Mouse (Mus musculus) adrenal gland, adult 8-10 months (tissue): ENCODE data around the gene Rps29. TPM values are rescaled to one million over a fixed set of nuclear protein-coding genes. Genes with fewer than 3 reads are reported as not detected.
"Not testable (repeated sequence)": the region's sequence is repeated elsewhere in the genome, so short reads cannot be mapped to it uniquely, and the experiment has no call there.

ENCODE experiments used
- DNase-seq: peaks from one replicate; pipeline ENCODE4 v3.0.0; 2022
- total RNA-seq, 4 experiments: library from RNA; stranded (reverse); gene quantifications; 2 replicates each; pipeline ENCODE4 v1.2.4; 2022

Rps29 gene
- total RNA-seq, 4 experiments from 2014 or later = 1,288 to 1,496 (median 1,367) TPM

DNA sequence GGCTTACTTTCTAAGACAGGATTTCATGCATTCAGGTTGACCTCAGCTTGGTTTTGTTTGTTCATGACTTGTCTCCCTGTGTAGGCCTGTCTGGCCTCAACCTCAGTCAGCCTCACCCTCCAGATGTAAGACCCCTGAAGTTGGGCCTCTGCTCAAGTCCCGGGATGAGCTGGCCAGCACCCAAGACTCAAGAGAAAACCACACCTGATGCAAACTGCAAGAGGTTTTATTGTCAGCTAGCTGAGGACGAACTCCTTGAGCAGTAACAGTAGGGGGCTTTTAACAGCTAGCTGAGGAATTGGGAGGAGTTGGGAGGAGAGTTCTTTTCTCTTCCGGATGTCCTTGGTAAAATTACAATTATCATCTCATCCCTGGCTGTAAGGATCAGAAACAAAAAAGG is 18.5 kb upstream of the Rps29 start:
- no peak for DNase-seq

- DNase-seq = no peak
Measured at GRCm38 (mm10) chr12:69175975-69176374, 17.0 kb upstream of the Rps29 start.

- DNase-seq = no peak
Measured at GRCm38 (mm10) chr12:69171307-69171706, 12.3 kb upstream of the Rps29 start.

DNA sequence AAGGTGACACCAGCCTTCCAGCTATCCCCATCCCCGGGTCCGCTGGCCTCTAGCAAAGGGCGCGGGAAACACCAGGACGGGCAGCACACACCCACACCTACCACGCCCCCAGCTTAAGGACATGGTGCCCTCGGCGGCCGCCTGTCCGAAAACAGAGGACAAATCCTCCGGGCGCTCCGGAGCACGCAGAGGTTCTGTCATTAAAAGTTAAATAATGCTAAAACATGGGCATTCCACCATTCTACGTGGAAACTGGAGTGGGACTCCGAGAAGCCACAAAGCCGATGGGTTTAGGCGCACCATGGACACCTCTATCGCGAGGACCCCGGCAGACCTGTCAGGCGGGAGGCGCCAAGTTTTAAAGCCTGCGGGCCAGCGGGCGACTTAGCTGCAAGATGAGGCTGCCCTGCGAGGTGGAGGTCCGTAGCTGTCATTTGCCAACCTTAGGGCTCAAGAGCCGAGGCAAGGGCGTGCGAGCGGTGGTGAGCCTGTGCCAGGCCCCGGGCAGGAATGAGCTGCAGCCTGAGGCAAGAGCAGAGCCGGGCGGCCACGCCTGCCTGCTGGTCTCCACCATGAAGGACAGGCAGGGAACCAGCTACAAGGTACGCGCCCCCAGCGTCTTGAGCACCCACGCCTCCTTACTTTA is 9.6 kb upstream of the Rps29 start, which contains the start of gene Lrr1:
Lrr1 (plus strand) TSS at position 354 of the 646 bp plus-strand sequence.
- peak; percentile 61 for DNase-seq

DNA sequence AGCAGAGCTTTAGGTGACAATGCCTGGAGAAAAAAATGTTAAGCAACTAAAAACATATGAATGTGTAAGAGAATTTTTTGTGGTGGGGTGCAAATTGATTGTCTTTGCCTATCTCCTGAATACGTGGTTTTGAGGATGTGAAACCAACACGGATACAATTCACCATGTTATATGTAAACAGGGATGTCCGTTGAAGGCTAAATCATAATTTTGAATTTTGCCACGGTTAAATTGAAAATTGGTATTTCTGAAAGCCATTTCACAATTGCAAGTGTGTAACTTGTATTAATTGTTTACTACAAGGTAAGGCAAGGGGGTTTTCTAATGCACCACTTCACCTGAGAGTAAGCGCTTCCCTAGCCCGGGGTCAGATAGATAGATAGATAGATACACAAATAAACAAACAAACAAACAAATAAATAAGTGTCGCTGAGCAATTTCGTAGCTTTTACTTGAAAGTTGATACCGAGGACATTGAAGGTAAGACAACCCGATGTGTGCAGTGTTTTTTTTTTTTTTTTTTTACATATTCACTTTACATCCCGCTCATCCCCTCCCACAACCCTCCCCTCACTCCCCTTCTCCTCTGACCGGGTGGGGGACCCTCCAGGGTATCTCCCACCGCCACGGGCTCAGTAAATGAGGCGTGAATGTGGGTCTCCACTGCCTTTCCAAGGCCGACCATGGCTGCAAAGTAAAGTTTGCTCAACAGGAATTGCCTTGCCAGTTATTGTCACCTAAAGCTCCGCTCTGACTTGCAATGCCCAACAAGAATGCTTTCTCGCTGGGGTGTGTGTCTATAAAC is 8.9 kb upstream of the Rps29 start:
- DNase-seq = no peak

GRCm38 (mm10) chr12:69166861-69167581 is 8.0 kb upstream of the Rps29 start:
- not testable (repeated sequence) for DNase-seq

GRCm38 (mm10) chr12:69164904-69165303 is 5.9 kb upstream of the Rps29 start:
- no peak for DNase-seq

- DNase-seq = not testable (repeated sequence)
Measured at GRCm38 (mm10) chr12:69163586-69163985, 4.6 kb upstream of the Rps29 start.

DNA sequence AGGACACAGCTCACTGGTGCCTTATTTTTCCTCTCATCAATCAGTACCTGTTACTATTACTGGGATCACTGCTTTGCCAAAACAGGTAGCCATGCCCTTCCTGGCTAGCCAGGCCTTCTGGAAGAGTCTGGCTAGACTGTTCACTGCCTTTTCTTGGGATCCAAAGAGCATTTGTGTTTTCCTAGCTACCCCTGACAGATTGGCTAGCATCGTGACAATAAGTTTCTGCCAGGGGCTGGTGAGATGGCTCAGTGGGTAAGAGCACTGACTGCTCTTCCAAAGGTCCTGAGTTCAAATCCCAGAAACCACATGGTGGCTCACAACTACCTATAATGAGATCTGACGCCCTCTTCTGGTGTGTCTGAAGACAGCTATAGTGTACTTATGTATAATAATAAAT is 1.7 kb upstream of the Rps29 start:
- DNase-seq = not testable (repeated sequence)

DNA sequence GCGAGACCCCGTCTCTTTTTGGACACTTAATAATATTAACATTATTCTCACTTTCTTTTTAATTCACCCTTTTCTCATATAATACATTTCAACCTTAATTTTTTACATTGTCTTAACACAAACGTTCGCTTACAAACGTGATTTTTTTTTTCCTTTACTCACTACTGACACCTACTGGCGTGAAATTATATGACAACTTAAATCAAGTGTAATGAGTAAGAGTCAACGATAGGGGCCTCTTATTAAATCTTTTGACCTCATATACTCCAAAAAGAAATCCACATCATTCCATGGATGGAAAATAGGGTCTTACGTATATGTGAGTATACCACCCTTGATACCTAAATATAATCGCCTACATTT is 573 bp upstream of the Rps29 start:
- no peak for DNase-seq

GRCm38 (mm10) chr12:69158366-69158764 is 621 bp downstream of the Rps29 start:
- DNase-seq = no peak

GRCm38 (mm10) chr12:69157107-69157506 is 1.9 kb downstream of the Rps29 start:
- DNase-seq = no peak

DNA sequence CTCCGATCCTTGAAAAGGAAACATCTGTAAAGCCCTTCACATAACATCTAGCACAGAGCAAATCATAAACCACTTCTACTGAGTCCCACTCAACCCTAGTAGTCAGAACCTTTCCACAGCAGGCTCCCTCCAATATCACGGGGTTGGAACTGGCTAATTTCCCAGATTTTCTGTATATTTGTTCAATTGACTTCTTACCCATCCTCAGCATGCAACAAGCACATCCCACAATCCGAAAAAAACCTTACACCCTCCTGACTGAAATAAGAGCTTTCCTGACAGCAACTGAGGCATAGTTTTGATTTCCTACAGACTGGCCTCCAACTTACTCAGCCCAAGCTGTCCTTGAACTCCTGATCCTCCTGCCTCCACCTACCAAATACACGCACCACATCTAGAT is 2.5 kb downstream of the Rps29 start:
- DNase-seq = no peak

DNA sequence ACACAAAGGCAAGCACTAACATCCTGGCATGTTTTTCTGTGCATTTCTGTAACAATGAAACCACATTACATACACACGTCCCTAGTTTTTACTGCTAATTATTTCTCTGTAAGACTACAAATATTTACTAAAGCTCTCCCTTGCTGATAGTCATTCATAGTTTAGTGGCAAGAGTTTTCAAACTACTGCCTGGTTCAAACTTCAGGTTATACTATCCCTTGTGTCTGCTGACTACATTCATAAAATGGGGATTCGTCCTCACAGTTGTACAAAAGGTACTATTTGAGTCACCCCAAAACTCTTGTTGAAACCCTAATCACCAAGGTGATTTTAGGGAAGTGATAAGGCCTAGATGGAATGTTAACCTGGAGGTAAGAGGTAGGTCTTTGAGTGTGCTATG is 3.1 kb downstream of the Rps29 start:
- DNase-seq = no peak

GRCm38 (mm10) chr12:69150049-69150448 is 8.9 kb downstream of the Rps29 start:
- no peak for DNase-seq

- DNase-seq = no peak
Measured at GRCm38 (mm10) chr12:69147166-69147735, 11.7 kb downstream of the Rps29 start.

DNA sequence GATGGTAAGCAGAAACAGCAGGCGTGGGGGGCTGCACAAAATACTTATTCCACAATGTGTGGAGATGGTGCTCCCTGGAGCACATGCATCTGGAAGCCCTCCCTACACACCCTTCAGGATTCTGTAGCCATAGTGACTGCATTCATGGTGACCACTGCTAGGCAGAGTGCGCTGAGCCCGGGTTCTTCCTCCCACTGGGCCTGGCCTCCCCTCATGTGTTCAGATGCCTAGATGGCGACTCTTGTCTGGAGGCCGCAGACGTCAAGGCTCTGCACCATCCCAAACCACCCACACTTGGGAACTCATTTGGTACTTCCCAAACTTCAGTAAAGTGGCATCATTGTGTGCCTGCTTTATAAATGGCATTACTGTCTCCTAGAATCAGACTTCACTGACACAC is 15.5 kb downstream of the Rps29 start:
- DNase-seq = no peak

DNA sequence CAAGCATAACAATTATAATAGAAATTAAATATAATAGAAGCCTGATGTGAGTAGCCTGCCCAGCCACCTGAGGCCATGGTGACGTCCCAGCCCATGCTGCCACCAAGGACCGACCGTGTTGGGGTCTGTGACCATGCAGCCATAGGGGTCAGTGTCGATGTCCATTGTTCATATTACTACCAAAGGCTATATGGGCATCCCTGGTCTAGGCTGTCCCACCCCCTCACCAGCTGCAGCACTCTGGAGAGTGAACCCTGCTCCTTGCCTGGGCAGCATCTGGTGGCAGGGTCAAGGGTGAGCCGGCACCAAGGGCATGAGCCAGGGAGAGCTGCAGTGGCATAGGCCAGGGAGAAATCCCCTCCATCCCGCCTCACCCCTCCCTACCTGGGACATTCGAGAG is 19.1 kb downstream of the Rps29 start:
- DNase-seq = no peak

DNA sequence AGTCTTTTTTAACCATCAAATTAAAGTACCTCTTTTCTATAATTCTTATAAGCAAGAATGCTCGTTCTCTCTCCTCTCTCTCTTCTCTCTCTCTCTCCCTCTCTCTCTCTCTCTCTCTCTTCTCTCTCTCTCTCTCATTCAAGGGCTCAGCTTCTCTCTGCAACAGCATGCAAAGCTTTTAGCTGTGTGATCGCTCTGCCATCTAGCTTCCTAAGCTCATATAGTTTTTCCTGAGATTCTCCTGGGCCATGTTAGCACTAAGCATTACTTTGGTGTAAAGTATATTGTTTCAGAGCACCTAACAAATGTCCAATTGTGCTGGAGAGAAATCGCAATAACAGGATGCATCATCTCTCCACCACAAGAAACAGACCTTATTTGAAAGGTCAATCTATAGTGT is 19.8 kb downstream of the Rps29 start:
- no peak for DNase-seq

- DNase-seq = no peak
Measured at GRCm38 (mm10) chr12:69131981-69132380, 27.0 kb downstream of the Rps29 start.

DNA sequence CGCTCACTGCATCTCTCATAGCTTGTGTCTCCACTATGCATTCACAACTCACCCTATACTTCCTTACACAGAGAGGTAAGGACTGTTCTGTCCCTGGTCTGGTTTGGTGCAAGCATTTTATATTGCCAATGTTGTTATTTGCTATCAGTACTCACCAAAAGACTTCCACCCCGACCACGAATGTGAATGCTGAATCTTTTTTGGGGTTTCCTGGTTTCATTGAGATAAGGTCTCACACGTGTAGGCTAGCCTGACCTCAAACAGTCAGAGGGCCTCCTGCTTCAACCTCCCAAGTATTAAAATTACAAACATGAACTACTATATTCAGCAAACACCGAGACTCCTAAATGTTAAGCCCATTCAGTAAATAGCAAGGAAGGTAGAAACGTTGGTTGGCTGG is 27.7 kb downstream of the Rps29 start:
- DNase-seq = no peak

DNA sequence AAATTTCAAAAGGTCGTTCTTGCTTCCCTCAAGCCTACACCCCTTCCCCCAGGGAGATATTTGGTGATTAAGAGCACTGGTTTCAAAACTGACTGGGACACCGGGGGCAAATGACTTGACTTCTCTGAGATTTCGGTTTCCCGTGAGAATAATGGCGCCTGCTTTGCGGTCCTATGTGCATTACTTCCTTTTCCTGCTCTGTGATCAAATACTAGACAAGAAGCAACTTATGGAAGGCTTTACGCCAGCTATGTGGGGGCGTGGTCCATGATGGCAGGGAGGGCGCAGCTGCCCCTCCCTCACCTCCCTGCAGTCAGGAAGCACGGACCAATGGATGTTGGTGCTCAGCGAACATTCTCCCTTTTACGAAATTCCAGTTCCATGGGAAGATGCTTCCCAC is 28.5 kb downstream of the Rps29 start:
- DNase-seq = no peak
